Mouse (Mus musculus): ENCODE results near the gene H2afx.

DNA sequence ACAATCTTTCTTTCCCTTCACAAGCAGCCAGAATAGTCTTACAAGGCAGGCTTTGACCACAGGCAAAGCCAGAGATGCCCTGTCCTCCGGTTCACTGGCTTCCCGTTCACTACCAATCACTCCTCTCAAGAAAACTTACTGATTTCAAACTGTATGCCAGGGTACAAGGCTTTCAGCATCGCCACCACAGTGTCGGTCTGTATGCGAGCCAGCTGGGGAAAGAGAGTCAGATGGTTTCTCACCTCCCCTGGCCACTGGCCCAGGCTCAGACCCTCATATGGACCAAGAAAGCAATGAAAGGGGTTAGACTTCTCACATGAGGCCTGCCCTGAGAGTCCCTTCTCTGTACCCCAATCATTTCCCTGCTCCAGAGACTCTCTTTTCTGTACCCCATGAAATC is 7.0 kb downstream of the H2afx start:
- no peak for TF ChIP-seq POLR2A (IDR thresholded peaks at IDR 0.05; ENCODE audit: low read depth, low read length)
- TF ChIP-seq CTCF (IDR thresholded peaks at IDR 0.05; ENCODE audit: extremely low read depth, insufficient read length, insufficient replicate concordance, low read depth, low read length): no peak

All from small intestine, adult 2 months (tissue).